Mouse (Mus musculus) hindbrain, embryonic 13.5 days (tissue): ENCODE measurements around the gene Acap2. TPM values are rescaled to one million over a fixed set of nuclear protein-coding genes. Genes with fewer than 3 reads are reported as not detected.

Source experiments
- ATAC-seq: fragments of 200-750 bp; cut with Nextera tagmentation; 2 replicates; pipeline ENCODE4 v1.8.0; 2017; ENCODE audit warnings: moderate TSS enrichment; ENCODE audit not compliant: low FRiP score
- H3K27ac ChIP-seq: fragments of 300-500 bp; sonication (generic); 2 replicates; pipeline ENCODE4 v1.5.1; 2015; ENCODE audit warnings: inconsistent platforms, mild to moderate bottlenecking, moderate library complexity
- H3K27me3 ChIP-seq: fragments of 300-500 bp; sonication (generic); 2 replicates; pipeline ENCODE4 v1.6.1; 2015; ENCODE audit warnings: mild to moderate bottlenecking, inconsistent platforms
- H3K36me3 ChIP-seq: fragments of 300-500 bp; sonication (generic); 2 replicates; pipeline ENCODE4 v1.6.1; 2015; ENCODE audit warnings: mild to moderate bottlenecking, inconsistent platforms
- H3K4me1 ChIP-seq: fragments of 300-500 bp; sonication (generic); replicated peaks from 2 replicates; pipeline ENCODE4 v1.6.1; 2015; ENCODE audit warnings: inconsistent platforms
- H3K4me2 ChIP-seq: fragments of 300-500 bp; sonication (generic); 2 replicates; pipeline ENCODE4 v1.6.1; 2015; ENCODE audit warnings: inconsistent platforms, mild to moderate bottlenecking, moderate library complexity
- H3K4me3 ChIP-seq: fragments of 300-500 bp; sonication (generic); 2 replicates; pipeline ENCODE4 v1.5.1; 2015; ENCODE audit warnings: mild to moderate bottlenecking, inconsistent platforms
- H3K9ac ChIP-seq: fragments of 300-500 bp; sonication (generic); 2 replicates; pipeline ENCODE4 v1.6.1; 2015; ENCODE audit warnings: mild to moderate bottlenecking, inconsistent platforms
- H3K9me3 ChIP-seq: fragments of 300-500 bp; sonication (generic); 2 replicates; pipeline ENCODE4 v1.6.1; 2016; ENCODE audit warnings: inconsistent platforms
- WGBS: fragments of 180-500 bp; shearing (Covaris S2); methylation state at CpG from one replicate; pipeline ENCODE4 v1.1.7; 2015; 5-methylcytosine and 5-hydroxymethylcytosine counted together
- polyA plus RNA-seq: library from polyadenylated mRNA; unstranded; fragments of >200 nt; fragmentation: Nextera tagmentation; extraction: Ambion mirVana; gene quantifications from 2 replicates; pipeline ENCODE4 v1.2.1, GENCODE M21; 2015

Acap2 gene
- polyA plus RNA-seq, 1 experiment from 2014 or later, result 12.4 TPM

DNA sequence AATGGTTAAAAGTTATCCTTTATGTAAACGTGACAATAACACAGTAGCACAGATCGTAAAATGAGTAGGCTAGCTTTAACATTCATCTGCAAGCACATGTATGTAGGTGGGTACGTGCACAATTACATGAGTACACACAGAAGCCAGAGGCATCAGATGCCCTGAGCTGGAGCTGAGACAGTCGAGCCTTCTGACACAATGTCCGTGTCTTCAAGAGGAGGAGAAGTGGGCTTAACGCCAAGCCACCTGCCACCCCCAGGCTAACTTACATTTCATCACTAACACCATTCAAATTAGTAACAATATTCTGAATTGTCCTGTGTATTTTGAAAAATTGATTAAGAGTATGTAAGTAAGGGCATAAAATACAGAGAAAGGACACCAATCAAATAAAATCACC lies 40.6 kb downstream of the Acap2 start:
- peaks cover 18% of the 10 kb centered on the region for H3K9me3 ChIP-seq
- H3K9ac ChIP-seq, result no peak overlapping the region
- H3K36me3 ChIP-seq, result peaks cover 31% of the 10 kb centered on the region
- no peak overlapping the region for H3K4me3 ChIP-seq
- 65% methylated on average over 6 of the region's 6 CpGs for WGBS
- H3K27me3 ChIP-seq, result no peaks in the 10 kb centered on the region
- H3K4me1 ChIP-seq, result peaks cover 4% of the 10 kb centered on the region; the same call in 1 of the 2 replicates
- ATAC-seq, result no peak
- no peak overlapping the region for H3K27ac ChIP-seq
- H3K4me2 ChIP-seq, result no peak overlapping the region

DNA sequence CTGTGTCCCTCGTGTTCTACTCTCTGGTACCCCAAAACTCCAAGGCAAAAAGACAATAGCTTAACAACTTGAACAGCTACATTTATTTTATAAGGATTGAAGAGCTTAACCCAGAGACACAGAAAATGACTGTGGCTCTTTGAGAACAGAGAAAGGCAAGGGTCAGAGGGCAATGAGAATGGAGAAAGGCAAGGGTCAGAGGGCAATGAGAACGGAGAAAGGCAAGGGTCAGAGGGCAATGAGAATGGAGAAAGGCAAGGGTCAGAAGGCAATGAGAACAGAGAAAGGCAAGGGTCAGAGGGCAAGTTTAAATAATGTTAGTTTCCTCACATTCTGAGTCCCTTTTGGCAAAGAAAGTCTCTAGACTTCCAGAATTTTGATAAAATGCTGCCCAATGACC lies 41.6 kb downstream of the Acap2 start:
- no peak for ATAC-seq
- Histone ChIP-seq H3K36me3 (peaks cover 40% of the 10 kb centered on the region), H3K9me3 (peaks cover 24% of the 10 kb centered on the region), H3K27me3 (no peaks in the 10 kb centered on the region), H3K9ac (no peak overlapping the region), H3K4me2 (no peak overlapping the region), H3K4me3 (no peak overlapping the region), H3K27ac (no peak overlapping the region), H3K4me1 (no peaks in the 10 kb centered on the region)
- 10% methylated on average over 2 of the region's 2 CpGs for WGBS

GRCm38 (mm10) chr16:31149841-31150240 lies 51.2 kb downstream of the Acap2 start:
- no peak for ATAC-seq
- peaks cover under 1% of the 10 kb centered on the region; the same call in 1 of the 2 replicates for H3K9me3 ChIP-seq
- 92% methylated on average over 4 of the region's 4 CpGs for WGBS
- no peak overlapping the region for H3K4me2 ChIP-seq
- no peaks in the 10 kb centered on the region for H3K27me3 ChIP-seq
- H3K4me1 ChIP-seq, result no peaks in the 10 kb centered on the region
- peaks cover 32% of the 10 kb centered on the region for H3K36me3 ChIP-seq
- no peak overlapping the region for H3K9ac ChIP-seq
- H3K27ac ChIP-seq, result no peak overlapping the region
- H3K4me3 ChIP-seq, result no peak overlapping the region

DNA sequence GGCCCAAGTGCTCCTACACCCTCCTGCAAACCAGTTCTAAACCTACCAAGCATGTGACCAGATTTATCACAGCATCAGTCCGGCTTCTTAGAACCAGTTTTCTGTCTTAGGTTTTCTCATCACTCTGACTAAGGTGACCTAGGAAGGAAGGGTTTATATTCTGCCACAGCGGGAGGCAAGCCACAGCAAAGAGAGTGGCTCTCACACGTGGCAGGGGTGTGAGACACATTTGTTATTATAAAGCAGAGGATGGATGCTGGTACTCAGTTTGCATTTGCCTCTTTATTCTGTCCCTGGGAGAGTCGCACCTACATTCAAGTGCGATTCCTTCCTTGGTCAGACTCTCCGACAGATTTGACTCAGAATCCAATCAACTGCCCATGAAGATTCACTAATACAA lies 52.2 kb downstream of the Acap2 start:
- H3K9me3 ChIP-seq, result no peaks in the 10 kb centered on the region
- peaks cover 24% of the 10 kb centered on the region for H3K36me3 ChIP-seq
- no peak overlapping the region for H3K4me2 ChIP-seq
- no peaks in the 10 kb centered on the region for H3K4me1 ChIP-seq
- no peak for ATAC-seq
- no peak overlapping the region for H3K27ac ChIP-seq
- no peak overlapping the region for H3K9ac ChIP-seq
- WGBS, result 80% methylated on average over 6 of the region's 6 CpGs
- H3K4me3 ChIP-seq, result no peak overlapping the region
- H3K27me3 ChIP-seq, result no peaks in the 10 kb centered on the region

DNA sequence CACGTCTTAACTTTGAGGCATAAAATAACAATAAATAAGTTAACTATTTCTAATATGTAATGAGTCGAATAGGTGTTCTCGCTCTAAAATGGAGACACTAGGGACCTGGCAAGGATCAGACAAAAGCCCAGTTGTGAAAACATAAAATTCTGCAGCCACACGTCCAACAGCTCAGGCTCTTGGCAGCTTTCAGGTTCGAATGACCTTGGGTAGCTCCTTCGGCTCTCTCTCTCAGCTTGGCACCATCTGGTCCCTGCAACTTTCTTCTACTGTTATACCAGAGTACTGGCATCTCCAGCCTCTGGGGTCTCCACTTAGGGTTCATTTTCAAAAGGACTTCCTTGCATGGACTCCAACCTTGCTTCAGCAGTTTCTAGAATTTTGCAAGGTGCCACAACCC lies 53.3 kb downstream of the Acap2 start:
- Histone ChIP-seq H3K9me3 (no peaks in the 10 kb centered on the region), H3K36me3 (peaks cover 17% of the 10 kb centered on the region), H3K27me3 (no peaks in the 10 kb centered on the region), H3K27ac (no peak overlapping the region), H3K9ac (no peak overlapping the region), H3K4me2 (no peak overlapping the region), H3K4me3 (no peak overlapping the region), H3K4me1 (no peaks in the 10 kb centered on the region)
- WGBS, result 92% methylated on average over 6 of the region's 6 CpGs
- ATAC-seq, result no peak

- Histone ChIP-seq H3K27ac (no peak overlapping the region), H3K36me3 (peaks cover 21% of the 10 kb centered on the region), H3K9me3 (no peaks in the 10 kb centered on the region), H3K4me2 (no peak overlapping the region), H3K4me1 (no peaks in the 10 kb centered on the region; the same call in 1 of the 2 replicates), H3K9ac (no peak overlapping the region), H3K27me3 (no peaks in the 10 kb centered on the region), H3K4me3 (no peak overlapping the region)
- ATAC-seq, result no peak
- 48% methylated on average over 6 of the region's 6 CpGs for WGBS
These were observed 59.1 kb downstream of the Acap2 start for GRCm38 (mm10) chr16:31141916-31142315.

DNA sequence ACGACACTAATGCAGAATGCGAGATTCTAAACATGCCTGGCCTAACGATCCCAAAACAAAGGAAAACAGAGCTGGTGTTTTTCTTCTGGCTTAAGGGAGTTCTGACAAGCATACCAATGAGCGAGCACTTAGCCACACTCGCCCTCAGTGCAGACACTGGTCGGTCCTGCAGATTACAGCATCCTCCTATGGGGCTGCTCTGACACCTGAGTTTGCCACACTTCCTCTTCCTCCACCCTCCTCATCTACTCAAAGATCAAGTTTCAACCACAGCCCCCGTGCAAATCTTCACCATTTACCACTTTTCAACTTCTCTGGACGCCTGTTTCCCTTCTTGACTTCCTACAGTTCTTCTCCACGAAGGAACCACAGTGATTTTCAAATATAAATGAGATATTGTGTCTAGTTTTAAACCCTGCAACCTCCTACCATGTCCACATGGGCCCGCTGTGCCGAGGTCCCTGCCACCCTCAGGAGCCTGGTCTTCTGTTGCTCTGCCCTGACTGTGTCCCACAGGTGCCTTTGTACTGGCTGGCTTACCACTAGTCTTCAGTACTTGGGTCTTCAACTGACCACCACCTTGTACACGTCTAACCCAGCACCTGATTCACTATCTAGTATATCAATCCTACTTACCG lies 64.3 kb downstream of the Acap2 start:
- Histone ChIP-seq H3K4me2 (no peak overlapping the region), H3K4me1 (peaks cover 3% of the 10 kb centered on the region; the same call in 1 of the 2 replicates), H3K36me3 (peaks cover 41% of the 10 kb centered on the region), H3K27ac (peak overlapping the region; percentile 48; the same call in 1 of the 2 replicates), H3K9me3 (no peaks in the 10 kb centered on the region), H3K27me3 (no peaks in the 10 kb centered on the region), H3K4me3 (no peak overlapping the region), H3K9ac (no peak overlapping the region)
- WGBS, result 70% methylated on average over 13 of the region's 13 CpGs
- ATAC-seq, result no peak

- Histone ChIP-seq H3K4me3 (no peak overlapping the region), H3K4me2 (no peak overlapping the region), H3K9ac (no peak overlapping the region), H3K9me3 (no peaks in the 10 kb centered on the region), H3K4me1 (0 out of 2 replicates have a peak, but pooled peaks cover 3% of the 10 kb centered on the region), H3K27me3 (no peaks in the 10 kb centered on the region), H3K36me3 (peaks cover 39% of the 10 kb centered on the region), H3K27ac (0 out of 2 replicates have a peak overlapping the region, but pooled peaks have one; percentile 35)
- no peak for ATAC-seq
- 63% methylated on average over 8 of the region's 8 CpGs for WGBS
These were observed 65.5 kb downstream of the Acap2 start for GRCm38 (mm10) chr16:31135519-31135918.

- no peak overlapping the region for H3K4me2 ChIP-seq
- H3K9ac ChIP-seq, result no peak overlapping the region
- no peaks in the 10 kb centered on the region for H3K27me3 ChIP-seq
- H3K36me3 ChIP-seq, result peaks cover 48% of the 10 kb centered on the region
- no peak overlapping the region for H3K27ac ChIP-seq
- H3K4me3 ChIP-seq, result no peak overlapping the region
- 76% methylated on average over 5 of the region's 5 CpGs for WGBS
- H3K4me1 ChIP-seq, result peaks cover 7% of the 10 kb centered on the region; the same call in 1 of the 2 replicates
- no peak for ATAC-seq
- H3K9me3 ChIP-seq, result no peaks in the 10 kb centered on the region
These were observed 69.5 kb downstream of the Acap2 start for GRCm38 (mm10) chr16:31131531-31131930.

DNA sequence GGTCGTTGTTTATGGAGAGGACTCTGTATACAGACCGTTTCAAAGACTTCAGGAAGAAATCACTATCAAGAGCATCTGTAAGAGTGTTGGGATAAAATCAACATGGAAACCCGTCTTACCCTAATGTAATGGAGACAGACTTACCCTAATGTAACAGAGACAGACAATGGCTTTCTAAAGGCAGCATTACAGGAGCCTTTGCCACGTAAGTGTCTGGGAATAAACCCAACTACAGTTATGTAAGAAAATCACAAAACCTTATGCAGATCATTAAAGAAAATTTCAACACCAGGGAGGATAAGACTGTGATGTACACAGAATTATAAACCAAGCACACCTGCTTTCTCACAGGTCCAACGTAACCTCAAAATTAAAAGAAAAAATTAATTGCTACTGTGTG lies 72.9 kb downstream of the Acap2 start:
- Histone ChIP-seq H3K27me3 (no peaks in the 10 kb centered on the region), H3K36me3 (peaks cover 44% of the 10 kb centered on the region), H3K9ac (no peak overlapping the region), H3K4me1 (peaks cover 6% of the 10 kb centered on the region; the same call in 1 of the 2 replicates), H3K9me3 (no peaks in the 10 kb centered on the region), H3K4me2 (no peak overlapping the region), H3K4me3 (no peak overlapping the region), H3K27ac (no peak overlapping the region)
- 91% methylated on average over 5 of the region's 5 CpGs for WGBS
- ATAC-seq, result no peak

DNA sequence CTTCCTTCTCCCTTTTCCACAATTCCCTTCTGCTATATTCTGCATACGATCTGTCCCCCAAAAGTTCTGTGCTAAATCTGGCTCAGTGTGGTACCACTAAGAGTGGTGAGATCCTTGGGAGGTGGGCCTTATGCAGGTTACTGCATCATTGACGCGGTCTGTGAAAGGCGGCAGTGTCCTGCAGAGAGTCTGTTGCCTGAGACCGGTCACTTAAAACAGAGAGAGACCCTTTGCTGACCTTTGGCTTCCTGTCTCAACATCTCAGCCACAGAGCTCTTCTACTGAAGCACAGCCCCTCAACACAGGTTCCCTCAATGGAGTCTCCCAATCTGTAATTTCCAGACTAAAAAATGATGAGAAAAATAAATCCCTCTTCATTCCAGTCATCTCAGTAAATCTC lies 76.1 kb downstream of the Acap2 start:
- H3K36me3 ChIP-seq, result peaks cover 55% of the 10 kb centered on the region
- WGBS, result 64% methylated on average over 5 of the region's 5 CpGs
- H3K4me1 ChIP-seq, result peaks cover 6% of the 10 kb centered on the region; the same call in 1 of the 2 replicates
- no peak overlapping the region for H3K4me2 ChIP-seq
- ATAC-seq, result no peak
- no peaks in the 10 kb centered on the region for H3K9me3 ChIP-seq
- no peak overlapping the region for H3K4me3 ChIP-seq
- no peak overlapping the region for H3K9ac ChIP-seq
- H3K27me3 ChIP-seq, result no peaks in the 10 kb centered on the region
- no peak overlapping the region for H3K27ac ChIP-seq

GRCm38 (mm10) chr16:31121612-31122011 lies 79.4 kb downstream of the Acap2 start:
- WGBS, result 97% methylated on average over 6 of the region's 6 CpGs
- H3K9me3 ChIP-seq, result no peaks in the 10 kb centered on the region
- no peak overlapping the region for H3K9ac ChIP-seq
- H3K27ac ChIP-seq, result no peak overlapping the region
- H3K27me3 ChIP-seq, result no peaks in the 10 kb centered on the region
- H3K4me1 ChIP-seq, result no peaks in the 10 kb centered on the region
- no peak overlapping the region for H3K4me3 ChIP-seq
- H3K4me2 ChIP-seq, result no peak overlapping the region
- H3K36me3 ChIP-seq, result peaks cover 36% of the 10 kb centered on the region
- ATAC-seq, result no peak

- Histone ChIP-seq H3K4me1 (no peaks in the 10 kb centered on the region), H3K9me3 (no peaks in the 10 kb centered on the region), H3K9ac (no peak overlapping the region), H3K4me2 (no peak overlapping the region), H3K36me3 (peaks cover 51% of the 10 kb centered on the region), H3K27me3 (no peaks in the 10 kb centered on the region), H3K27ac (no peak overlapping the region), H3K4me3 (no peak overlapping the region)
- no peak for ATAC-seq
These were observed 87.4 kb downstream of the Acap2 start for GRCm38 (mm10) chr16:31113596-31113995.
